Mouse (Mus musculus) liver, embryonic 13.5 days (tissue): Measurements from ENCODE around the gene Cops9. TPM values are rescaled to one million over a fixed set of nuclear protein-coding genes. Genes with fewer than 3 reads are reported as not detected.

Experiments used
- ATAC-seq: fragments of 200-750 bp; cut with Nextera tagmentation; 2 replicates; pipeline ENCODE4 v1.8.0; 2017; ENCODE audit warnings: low read depth, mild to moderate bottlenecking, moderate number of reproducible peaks, moderate library complexity
- DNase-seq: peaks from one replicate; pipeline ENCODE4 v3.0.0; 2022
- H3K27ac ChIP-seq: fragments of 300-500 bp; sonication (generic); 2 replicates; pipeline ENCODE4 v1.5.1; 2015; ENCODE audit warnings: moderate library complexity, mild to moderate bottlenecking, inconsistent platforms
- H3K27me3 ChIP-seq: fragments of 300-500 bp; sonication (generic); 2 replicates; pipeline ENCODE4 v1.6.1; 2015; ENCODE audit warnings: mild to moderate bottlenecking, inconsistent platforms
- H3K36me3 ChIP-seq: fragments of 300-500 bp; sonication (generic); 2 replicates; pipeline ENCODE4 v1.6.1; 2015; ENCODE audit warnings: mild to moderate bottlenecking, inconsistent platforms
- H3K4me1 ChIP-seq: fragments of 300-500 bp; sonication (generic); replicated peaks from 2 replicates; pipeline ENCODE4 v1.6.1; 2015; ENCODE audit warnings: inconsistent platforms
- H3K4me2 ChIP-seq: fragments of 300-500 bp; sonication (generic); 2 replicates; pipeline ENCODE4 v1.6.1; 2015; ENCODE audit warnings: inconsistent platforms, mild to moderate bottlenecking, moderate library complexity
- H3K4me3 ChIP-seq: fragments of 300-500 bp; sonication (generic); replicated peaks from 2 replicates; pipeline ENCODE4 v1.5.1; 2015; ENCODE audit warnings: mild to moderate bottlenecking, inconsistent platforms
- H3K9ac ChIP-seq: fragments of 300-500 bp; sonication (generic); 2 replicates; pipeline ENCODE4 v1.6.1; 2015; ENCODE audit warnings: mild to moderate bottlenecking, inconsistent platforms
- H3K9me3 ChIP-seq: fragments of 300-500 bp; sonication (generic); replicated peaks from 2 replicates; pipeline ENCODE4 v1.6.1; 2016; ENCODE audit warnings: inconsistent platforms
- polyA plus RNA-seq: library from polyadenylated mRNA; unstranded; fragments of >200 nt; fragmentation: Nextera tagmentation; extraction: Ambion mirVana; gene quantifications from 2 replicates; pipeline ENCODE4 v1.2.1, GENCODE M21; 2015

Cops9 gene
- polyA plus RNA-seq, 1 experiment from 2014 or later = 226 TPM

GRCm38 (mm10) chr1:92594111-92594510 is 47.7 kb downstream of the Cops9 start, which contains the start of gene Olfr1411:
TSS of gene Olfr1411 (plus strand) at chr1:92594411.
- no peak within 1 kb of the TSS for H3K27ac ChIP-seq
- H3K4me1 ChIP-seq = no peaks in the 10 kb centered on the region
- ATAC-seq (no peak), DNase-seq (no peak)
- no peaks in the 10 kb centered on the region for H3K36me3 ChIP-seq
- H3K27me3 ChIP-seq = no peaks in the 10 kb centered on the region
- H3K4me2 ChIP-seq = no peak within 1 kb of the TSS
- H3K9me3 ChIP-seq = no peaks in the 10 kb centered on the region
- H3K9ac ChIP-seq = no peak within 1 kb of the TSS
- H3K4me3 ChIP-seq = no peak within 1 kb of the TSS

Other genes with a start within 250 kb of the Cops9 start
- gene Ndufa10, start 168.1 kb downstream of the Cops9 start, polyA plus RNA-seq = 167 and 187 TPM in 2 replicates
- not detected in 2 replicates for gene Olfr1416, start 156.9 kb downstream of the Cops9 start, polyA plus RNA-seq
- gene Olfr1415, start 145.9 kb downstream of the Cops9 start, polyA plus RNA-seq = not detected in 2 replicates
- gene Olfr1414, start 123.3 kb downstream of the Cops9 start, polyA plus RNA-seq = not detected in 2 replicates
- not detected in 2 replicates for gene Olfr1413, start 70.7 kb downstream of the Cops9 start, polyA plus RNA-seq
- gene Olfr1412, start 56.2 kb downstream of the Cops9 start, polyA plus RNA-seq = not detected in 2 replicates
- gene Olfr1411, start 47.6 kb downstream of the Cops9 start, polyA plus RNA-seq = not detected in 2 replicates
- not detected in 2 replicates for gene Olfr1410, start 36.2 kb downstream of the Cops9 start, polyA plus RNA-seq
- not detected in 2 replicates for gene Olfr12, start 24.2 kb downstream of the Cops9 start, polyA plus RNA-seq
- gene Otos, start 6.9 kb upstream of the Cops9 start, polyA plus RNA-seq = not detected in 2 replicates
- 2.7 TPM in 2 replicates for gene Gpc1, start 189.7 kb upstream of the Cops9 start, polyA plus RNA-seq